In genomic region chr2:84454551-84455235, GRCm38 (mm10) we compare ENCODE assay signal across 9 mouse cellular contexts. TPM values are rescaled to one million over a fixed set of nuclear protein-coding genes. Genes with fewer than 3 reads are reported as not detected.
A peak's percentile ranks its signal among the peaks of the same experiment; 100 is the strongest.
DNase-seq lines count a peak whose midpoint lies in the region; ATAC-seq and TF ChIP-seq lines count a peak whose summit lies in the region.
"Had no signal": no experiment of that assay in that cellular context is flagged by ENCODE, and none has a peak within 500 bp of the region (broad histone marks: within the 10 kb centered on the region; RNA-seq: fewer than 3 reads in every experiment).

No protein-coding gene starts in this region.

- H3K27ac ChIP-seq in embryonic facial prominence, embryonic 12.5 days, result no peak overlapping the region
- H3K27ac ChIP-seq in midbrain, embryonic 11.5 days (ENCODE audit: low read depth, low read length), result no peak overlapping the region
- H3K27ac ChIP-seq in thymus, adult 2 months (ENCODE audit: control insufficient read depth, insufficient read depth, low read length), result no peak overlapping the region

- no peaks in the 10 kb centered on the region for H3K27me3 ChIP-seq in E14TG2a.4 (ENCODE audit: insufficient read depth, low read length)
- no peaks in the 10 kb centered on the region for H3K27me3 ChIP-seq in embryonic facial prominence, embryonic 12.5 days
- no peaks in the 10 kb centered on the region for H3K27me3 ChIP-seq in midbrain, embryonic 11.5 days (ENCODE audit: control insufficient read depth, insufficient read depth, low read length)
- no peaks in the 10 kb centered on the region for H3K27me3 ChIP-seq in thymus, adult 2 months (ENCODE audit: control insufficient read depth, insufficient read depth, low read length)

- no peak for TF ChIP-seq CTCF in E14TG2a.4 (conservative IDR thresholded peaks at IDR 0.05; ENCODE audit: low read length)
- no peak for TF ChIP-seq CTCF in thymus, adult 2 months (IDR thresholded peaks at IDR 0.05; ENCODE audit: borderline replicate concordance, control insufficient read depth, extremely low read depth, insufficient read depth, low read length, poor library complexity)

- H3K4me3 ChIP-seq in E14TG2a.4 (replicated peaks; ENCODE audit: low read length), result 0 out of 2 replicates have a peak overlapping the region, but pooled peaks have one; percentile 1
- H3K4me3 ChIP-seq in embryonic facial prominence, embryonic 12.5 days, result no peak overlapping the region
- H3K4me3 ChIP-seq in midbrain, embryonic 11.5 days (ENCODE audit: low read depth, low read length), result no peak overlapping the region
- H3K4me3 ChIP-seq in thymus, adult 2 months (ENCODE audit: control insufficient read depth, insufficient read depth, low read length), result no peak overlapping the region
- H3K4me3 ChIP-seq: erythroblast, embryonic 14.5 days had no signal

- no peaks in the 10 kb centered on the region for H3K9me3 ChIP-seq in E14TG2a.4 (ENCODE audit: low read length)
- H3K9me3 ChIP-seq in embryonic facial prominence, embryonic 12.5 days, result no peaks in the 10 kb centered on the region
- no peaks in the 10 kb centered on the region for H3K9me3 ChIP-seq in midbrain, embryonic 11.5 days (ENCODE audit: control insufficient read depth, low read length)

- peak; percentile 6 for DNase-seq in kidney, adult 9 months
- no peak for DNase-seq in kidney, adult 8-10 months
- peak; percentile 87 for DNase-seq in midbrain, embryonic 11.5 days (ENCODE audit: low spot score, missing footprints)
- DNase-seq in thymus, adult 2 months, result no peak
- DNase-seq in cerebellum, adult 8-10 months, result no peak
- DNase-seq in gastrocnemius, postnatal 14 days, result no peak

- intact Hi-C loops in gastrocnemius, postnatal 14 days (cut with DNase I; ENCODE audit: low total_unique reads), result loop anchor here (10.0 kb wide), 1 partner anchor 210 kb away; no protein-coding TSS in a partner anchor

- no peak for ATAC-seq in embryonic facial prominence, embryonic 12.5 days (ENCODE audit: insufficient number of reproducible peaks, insufficient read depth, low FRiP score, low TSS enrichment)
- ATAC-seq in midbrain, embryonic 11.5 days (ENCODE audit: low FRiP score), result peak; percentile 60; the same call in 1 of the 2 replicates

- peaks cover 43% of the 10 kb centered on the region for H3K36me3 ChIP-seq in E14TG2a.4 (ENCODE audit: insufficient read depth, low read length)
- H3K36me3 ChIP-seq in embryonic facial prominence, embryonic 12.5 days, result no peaks in the 10 kb centered on the region
- H3K36me3 ChIP-seq in midbrain, embryonic 11.5 days (ENCODE audit: control insufficient read depth, insufficient read depth, low read length), result no peaks in the 10 kb centered on the region
- no peaks in the 10 kb centered on the region for H3K36me3 ChIP-seq in thymus, adult 2 months (ENCODE audit: control insufficient read depth, insufficient read depth, low read length)

- H3K4me2 ChIP-seq in embryonic facial prominence, embryonic 12.5 days (replicated peaks), result peak overlapping the region; percentile 30
- H3K4me2 ChIP-seq in midbrain, embryonic 11.5 days, result no peak overlapping the region

- no peak for TF ChIP-seq POLR2A in thymus, adult 2 months (IDR thresholded peaks at IDR 0.05; ENCODE audit: control insufficient read depth, extremely low read depth, insufficient read depth, low read length, poor library complexity)

- 55% methylated on average over 10 of the region's 10 CpGs for WGBS in embryonic facial prominence, embryonic 12.5 days
- 61% methylated on average over 9 of the region's 10 CpGs for WGBS in midbrain, embryonic 11.5 days
- 76% methylated on average over 10 of the region's 10 CpGs for WGBS in thymus, adult 2 months

- peaks cover 15% of the 10 kb centered on the region for H3K4me1 ChIP-seq in E14TG2a.4 (replicated peaks; ENCODE audit: low read depth, low read length)
- H3K4me1 ChIP-seq in embryonic facial prominence, embryonic 12.5 days, result no peaks in the 10 kb centered on the region
- H3K4me1 ChIP-seq in midbrain, embryonic 11.5 days (ENCODE audit: control insufficient read depth, insufficient read depth, low read length), result no peaks in the 10 kb centered on the region
- no peaks in the 10 kb centered on the region for H3K4me1 ChIP-seq in thymus, adult 2 months (replicated peaks; ENCODE audit: control insufficient read depth, insufficient read depth, low read length)

- H3K9ac ChIP-seq in embryonic facial prominence, embryonic 12.5 days, result no peak overlapping the region; the same call in 1 of the 2 replicates
- H3K9ac ChIP-seq in midbrain, embryonic 11.5 days (ENCODE audit: low read length), result no peak overlapping the region

RNA-seq across cellular contexts. Expression of gene Tfpi, which starts 21.9 kb away (rescaled TPM):
- polyA plus RNA-seq in embryonic facial prominence, embryonic 12.5 days (2016; fragmentation: Nextera tagmentation; extraction: Ambion mirVana), result 21.9 and 24.1 TPM in 2 replicates
- 20.4 and 25.4 TPM in 2 replicates for polyA plus RNA-seq in midbrain, embryonic 11.5 days (2014; fragmentation: Nextera tagmentation; extraction: Ambion mirVana)
- polyA plus RNA-seq in thymus, adult 2 months (2012; rRNA removed), result 1.5 and 2.3 TPM in 2 replicates
- 1 to 10 TPM; 6.7 to 6.9 TPM for total RNA-seq in gastrocnemius, postnatal 14 days (2021)
- polyA plus RNA-seq: erythroblast, embryonic 14.5 days had no signal

RNA-seq across cellular contexts. Expression of gene Calcrl, which starts 29.5 kb away (rescaled TPM):
- 20.2 and 23.6 TPM in 2 replicates for polyA plus RNA-seq in embryonic facial prominence, embryonic 12.5 days (2016; fragmentation: Nextera tagmentation; extraction: Ambion mirVana)
- polyA plus RNA-seq in midbrain, embryonic 11.5 days (2014; fragmentation: Nextera tagmentation; extraction: Ambion mirVana), result 16.5 and 20.2 TPM in 2 replicates
- 7.5 and 8.7 TPM in 2 replicates for polyA plus RNA-seq in thymus, adult 2 months (2012; rRNA removed)
- 10 to 100 TPM; 21.9 to 27.6 TPM for total RNA-seq in gastrocnemius, postnatal 14 days (2021)
- polyA plus RNA-seq: erythroblast, embryonic 14.5 days had no signal

Comparison
In these comparisons a context has a peak if more than half of its experiments do, and no peak if none do; other contexts are left out.
1. DNase-seq: peak in kidney, adult 9 months (single experiment) and midbrain, embryonic 11.5 days (single experiment); none in kidney, adult 8-10 months (0 of 2), thymus, adult 2 months (single experiment), cerebellum, adult 8-10 months (single experiment) and gastrocnemius, postnatal 14 days (single experiment).